Mouse (Mus musculus): ENCODE data around the gene 1500011B03Rik. TPM values are rescaled to one million over a fixed set of nuclear protein-coding genes. Genes with fewer than 3 reads are reported as not detected.

1500011B03Rik gene
- total RNA-seq, 2 experiments from 2014 or later = 162 to 169 TPM

Small RNAs within 50 kb of the gene (microRNA-seq; reads per million reads assigned to microRNA genes)
- gene Mir6240 = 1.5 to 2.5 reads per million in 2 experiments

Other genes starting within 250 kb of the 1500011B03Rik start
- gene Trpv4, start 165.0 kb downstream of the 1500011B03Rik start, total RNA-seq (2021) = 1 to 10 TPM; 1.3 to 2.6 TPM
- 10 to 100 TPM; 29.8 to 30.7 TPM for gene Gltp, start 132.5 kb downstream of the 1500011B03Rik start, total RNA-seq (2021)
- gene Tchp, start 115.7 kb downstream of the 1500011B03Rik start, total RNA-seq (2021) = 10 to 100 TPM; 13.0 to 13.3 TPM
- 10 to 100 TPM; 44.5 to 48.1 TPM for gene Ankrd13a, start 48.8 kb downstream of the 1500011B03Rik start, total RNA-seq (2021)
- 10 to 100 TPM; 44.5 to 45.6 TPM for gene Git2, start 48.0 kb downstream of the 1500011B03Rik start, total RNA-seq (2021)
- not detected for gene 4930519G04Rik, start 30.2 kb upstream of the 1500011B03Rik start, total RNA-seq (2021)
- gene Gm9936, start 35.2 kb upstream of the 1500011B03Rik start, total RNA-seq (2021) = under 1 TPM; 0.37 to 0.63 TPM
- 1 to 10 TPM; 1.6 to 2.8 TPM for gene Oasl2, start 73.5 kb upstream of the 1500011B03Rik start, total RNA-seq (2021)
- gene Oasl1, start 99.8 kb upstream of the 1500011B03Rik start, total RNA-seq (2021) = not detected
- gene 2210016L21Rik, start 118.7 kb upstream of the 1500011B03Rik start, total RNA-seq (2021) = 100 to 1,000 TPM; 228 to 232 TPM
- gene Hnf1a, start 147.6 kb upstream of the 1500011B03Rik start, total RNA-seq (2021) = not detected
- 10 to 100 TPM; 76.9 to 77.9 TPM for gene Sppl3, start 187.7 kb upstream of the 1500011B03Rik start, total RNA-seq (2021)

Measured in layer of hippocampus, adult 18-20 months (tissue).